Mouse (Mus musculus) erythroblast, embryonic 14.5 days (primary cell): ENCODE measurements at regions not wholly inside any gene's neighbourhood (a gene's known extent, or its start where the extent isn't known, plus 50 kb on each side); places are given as distances from the start of the nearest gene placed in this dataset.

ENCODE experiments used
- H3K27me3 ChIP-seq: 2 replicates; pipeline ENCODE4 v1.6.1; 2012; ENCODE audit warnings: inconsistent platforms; ENCODE audit not compliant: control insufficient read depth
- H3K36me3 ChIP-seq: 2 replicates; pipeline ENCODE4 v1.6.1; 2012; ENCODE audit warnings: mild to moderate bottlenecking, inconsistent platforms; ENCODE audit not compliant: control insufficient read depth
- H3K4me1 ChIP-seq: 2 replicates; pipeline ENCODE4 v1.6.1; 2012; ENCODE audit warnings: inconsistent platforms; ENCODE audit not compliant: control insufficient read depth
- H3K4me3 ChIP-seq: replicated peaks from 2 replicates; pipeline ENCODE3; 2012; ENCODE audit warnings: moderate library complexity, mild to moderate bottlenecking, inconsistent platforms
- H3K9me3 ChIP-seq: 2 replicates; pipeline ENCODE4 v1.6.1; 2012; ENCODE audit warnings: low read length, inconsistent platforms, mixed read lengths; ENCODE audit not compliant: control insufficient read depth
- GATA1 ChIP-seq: IDR thresholded peaks from 2 replicates; pipeline ENCODE4 v1.6.1; 2012; ENCODE audit warnings: low read length, inconsistent platforms, mixed read lengths
- TAL1 ChIP-seq: IDR thresholded peaks from 3 replicates; pipeline ENCODE4 v1.6.1; 2012; ENCODE audit warnings: low read length, inconsistent platforms, mixed read lengths

GRCm38 (mm10) chr12:16023273-16023672 lies 206.6 kb upstream of the Trib2 start:
- Histone ChIP-seq H3K9me3 (no peaks in the 10 kb centered on the region), H3K4me3 (no peak overlapping the region), H3K4me1 (peaks cover 7% of the 10 kb centered on the region; the same call in 1 of the 2 replicates), H3K27me3 (no peaks in the 10 kb centered on the region), H3K36me3 (no peaks in the 10 kb centered on the region)
- TF ChIP-seq GATA1 (no peak), TAL1 (no peak)

- TF ChIP-seq TAL1 (no peak), GATA1 (no peak)
- H3K9me3 ChIP-seq = no peaks in the 10 kb centered on the region
- H3K4me3 ChIP-seq = no peak overlapping the region
- H3K27me3 ChIP-seq = no peaks in the 10 kb centered on the region
- H3K4me1 ChIP-seq = peaks cover 7% of the 10 kb centered on the region; the same call in 1 of the 2 replicates
- no peaks in the 10 kb centered on the region for H3K36me3 ChIP-seq
Observed at GRCm38 (mm10) chr12:16021202-16021821, 204.6 kb upstream of the Trib2 start.

GRCm38 (mm10) chr12:16018237-16018636 lies 201.5 kb upstream of the Trib2 start:
- TF ChIP-seq TAL1 (no peak), GATA1 (no peak)

GRCm38 (mm10) chr12:16016621-16017020 lies 199.9 kb upstream of the Trib2 start:
- H3K4me1 ChIP-seq = peaks cover 2% of the 10 kb centered on the region; the same call in 1 of the 2 replicates
- TF ChIP-seq TAL1 (no peak), GATA1 (no peak)
- H3K36me3 ChIP-seq = no peaks in the 10 kb centered on the region
- H3K27me3 ChIP-seq = no peaks in the 10 kb centered on the region
- H3K9me3 ChIP-seq = no peaks in the 10 kb centered on the region
- H3K4me3 ChIP-seq = no peak overlapping the region

More at GRCm38 (mm10) chr12:16018237-16018636, 201.5 kb upstream of the Trib2 start:
- H3K36me3 ChIP-seq = no peaks in the 10 kb centered on the region
- no peaks in the 10 kb centered on the region for H3K9me3 ChIP-seq
- no peak overlapping the region for H3K4me3 ChIP-seq
- H3K4me1 ChIP-seq = peaks cover 6% of the 10 kb centered on the region; the same call in 1 of the 2 replicates
- no peaks in the 10 kb centered on the region for H3K27me3 ChIP-seq

GRCm38 (mm10) chr12:16015596-16015995 lies 198.9 kb upstream of the Trib2 start:
- Histone ChIP-seq H3K27me3 (no peaks in the 10 kb centered on the region), H3K4me1 (peaks cover 2% of the 10 kb centered on the region; the same call in 1 of the 2 replicates), H3K4me3 (no peak overlapping the region), H3K36me3 (no peaks in the 10 kb centered on the region), H3K9me3 (no peaks in the 10 kb centered on the region)
- TF ChIP-seq TAL1 (no peak), GATA1 (no peak)

GRCm38 (mm10) chr12:16014679-16015078 lies 198.0 kb upstream of the Trib2 start:
- H3K9me3 ChIP-seq = no peaks in the 10 kb centered on the region
- no peaks in the 10 kb centered on the region for H3K27me3 ChIP-seq
- H3K4me1 ChIP-seq = peaks cover 2% of the 10 kb centered on the region; the same call in 1 of the 2 replicates
- H3K36me3 ChIP-seq = no peaks in the 10 kb centered on the region
- no peak overlapping the region for H3K4me3 ChIP-seq
- TF ChIP-seq TAL1 = no peak
- TF ChIP-seq GATA1 = no peak

GRCm38 (mm10) chr12:16013861-16014630 lies 197.3 kb upstream of the Trib2 start:
- TF ChIP-seq TAL1 (no peak), GATA1 (no peak)
- H3K36me3 ChIP-seq = no peaks in the 10 kb centered on the region
- no peaks in the 10 kb centered on the region for H3K27me3 ChIP-seq
- no peak overlapping the region for H3K4me3 ChIP-seq
- H3K4me1 ChIP-seq = peaks cover 5% of the 10 kb centered on the region
- H3K9me3 ChIP-seq = no peaks in the 10 kb centered on the region

- no peaks in the 10 kb centered on the region for H3K9me3 ChIP-seq
- H3K27me3 ChIP-seq = no peaks in the 10 kb centered on the region
- no peak overlapping the region for H3K4me3 ChIP-seq
- H3K36me3 ChIP-seq = no peaks in the 10 kb centered on the region
- TF ChIP-seq TAL1 (no peak), GATA1 (no peak)
- H3K4me1 ChIP-seq = peaks cover 11% of the 10 kb centered on the region
Observed at GRCm38 (mm10) chr12:16013354-16013753, 196.6 kb upstream of the Trib2 start.

- Histone ChIP-seq H3K27me3 (no peaks in the 10 kb centered on the region), H3K9me3 (no peaks in the 10 kb centered on the region), H3K36me3 (no peaks in the 10 kb centered on the region), H3K4me3 (no peak overlapping the region), H3K4me1 (peaks cover 11% of the 10 kb centered on the region)
- TF ChIP-seq TAL1 (no peak), GATA1 (no peak)
Observed at GRCm38 (mm10) chr12:16012081-16012480, 195.4 kb upstream of the Trib2 start.
